Mouse (Mus musculus) hindbrain, embryonic 10.5 days (tissue): ENCODE data around the gene Ngp. TPM values are rescaled to one million over a fixed set of nuclear protein-coding genes. Genes with fewer than 3 reads are reported as not detected.
"Not testable (repeated sequence)": the region's sequence is repeated elsewhere in the genome, so short reads cannot be mapped to it uniquely, and the experiment has no call there.

Experiments
- DNase-seq: peaks from one replicate; pipeline ENCODE4 v3.0.0-alpha.2; 2017; ENCODE audit warnings: low spot score
- H3K27ac ChIP-seq: fragments of 300-500 bp; sonication (generic); 2 replicates; pipeline ENCODE4 v1.5.1; 2016; ENCODE audit warnings: mild to moderate bottlenecking, moderate library complexity
- H3K27me3 ChIP-seq: fragments of 300-500 bp; sonication (generic); 2 replicates; pipeline ENCODE4 v1.6.1; 2016; ENCODE audit warnings: mild to moderate bottlenecking; ENCODE audit not compliant: poor library complexity, insufficient read depth, severe bottlenecking
- H3K36me3 ChIP-seq: fragments of 300-500 bp; sonication (generic); 2 replicates; pipeline ENCODE4 v1.6.1; 2016; ENCODE audit warnings: mild to moderate bottlenecking, moderate library complexity
- H3K4me1 ChIP-seq: fragments of 300-500 bp; sonication (generic); replicated peaks from 2 replicates; pipeline ENCODE4 v1.6.1; 2016; ENCODE audit warnings: mild to moderate bottlenecking
- H3K4me3 ChIP-seq: fragments of 300-500 bp; sonication (generic); 2 replicates; pipeline ENCODE4 v1.5.1; 2016; ENCODE audit warnings: mild to moderate bottlenecking, moderate library complexity
- H3K9me3 ChIP-seq: fragments of 300-500 bp; sonication (generic); 2 replicates; pipeline ENCODE4 v1.6.1; 2016; ENCODE audit warnings: mild to moderate bottlenecking, moderate library complexity
- WGBS: fragments of 180-500 bp; shearing (Covaris S2); methylation state at CpG from one replicate; pipeline ENCODE4 v1.1.7; 2016; 5-methylcytosine and 5-hydroxymethylcytosine counted together
- polyA plus RNA-seq: library from polyadenylated mRNA; unstranded; fragments of >200 nt; fragmentation: Nextera tagmentation; extraction: Ambion mirVana; gene quantifications from 2 replicates; pipeline ENCODE4 v1.2.1, GENCODE M21; 2016

Gene Ngp
- not detected in 2 replicates for polyA plus RNA-seq

GRCm38 (mm10) chr9:110419511-110420112 is at the start of gene Ngp:
TSS of gene Ngp (plus strand) at chr9:110419747.
- Histone ChIP-seq H3K27ac (no peak within 1 kb of the TSS), H3K36me3 (no peaks in the 10 kb centered on the region), H3K4me3 (no peak within 1 kb of the TSS), H3K27me3 (no peaks in the 10 kb centered on the region), H3K9me3 (no peaks in the 10 kb centered on the region), H3K4me1 (no peaks in the 10 kb centered on the region)
- WGBS = 90% methylated on average over 12 of the region's 12 CpGs
- DNase-seq = no peak

GRCm38 (mm10) chr9:110369860-110370259 is 49.7 kb upstream of the Ngp start:
- Histone ChIP-seq H3K27ac (no peak overlapping the region), H3K4me3 (no peak overlapping the region), H3K9me3 (no peaks in the 10 kb centered on the region), H3K4me1 (no peaks in the 10 kb centered on the region), H3K36me3 (peaks cover 60% of the 10 kb centered on the region), H3K27me3 (no peaks in the 10 kb centered on the region)
- WGBS = 95% methylated on average over 3 of the region's 3 CpGs
- no peak for DNase-seq

GRCm38 (mm10) chr9:110373871-110374270 is 45.7 kb upstream of the Ngp start:
- WGBS = 96% methylated on average over 13 of the region's 13 CpGs
- no peak for DNase-seq
- Histone ChIP-seq H3K36me3 (peaks cover 73% of the 10 kb centered on the region), H3K4me1 (no peaks in the 10 kb centered on the region), H3K9me3 (no peaks in the 10 kb centered on the region), H3K27ac (no peak overlapping the region), H3K4me3 (no peak overlapping the region), H3K27me3 (no peaks in the 10 kb centered on the region)

- Histone ChIP-seq H3K9me3 (no peaks in the 10 kb centered on the region), H3K4me1 (peaks cover 4% of the 10 kb centered on the region; the same call in 1 of the 2 replicates), H3K4me3 (no peak overlapping the region), H3K27me3 (no peaks in the 10 kb centered on the region), H3K36me3 (peaks cover 87% of the 10 kb centered on the region), H3K27ac (no peak overlapping the region)
- 95% methylated on average over 3 of the region's 3 CpGs for WGBS
- no peak for DNase-seq
Observed at GRCm38 (mm10) chr9:110375668-110376067, 43.9 kb upstream of the Ngp start.

- not testable (repeated sequence) for H3K27ac ChIP-seq, H3K4me1 ChIP-seq, DNase-seq, H3K27me3 ChIP-seq, H3K9me3 ChIP-seq, H3K4me3 ChIP-seq
- 94% methylated on average over 15 of the region's 15 CpGs for WGBS
- H3K36me3 ChIP-seq = peaks cover 97% of the 10 kb centered on the region
Observed at GRCm38 (mm10) chr9:110377655-110378054, 41.9 kb upstream of the Ngp start.

GRCm38 (mm10) chr9:110379361-110379760 is 40.2 kb upstream of the Ngp start:
- WGBS = 98% methylated on average over 8 of the region's 8 CpGs
- Histone ChIP-seq H3K27ac (no peak overlapping the region), H3K4me3 (no peak overlapping the region), H3K4me1 (peaks cover 10% of the 10 kb centered on the region; the same call in 1 of the 2 replicates), H3K36me3 (peaks cover 97% of the 10 kb centered on the region), H3K27me3 (no peaks in the 10 kb centered on the region), H3K9me3 (no peaks in the 10 kb centered on the region)
- DNase-seq = no peak

GRCm38 (mm10) chr9:110380662-110381061 is 38.9 kb upstream of the Ngp start:
- H3K27me3 ChIP-seq = no peaks in the 10 kb centered on the region
- peaks cover 97% of the 10 kb centered on the region for H3K36me3 ChIP-seq
- no peaks in the 10 kb centered on the region for H3K9me3 ChIP-seq
- peak; percentile 11 for DNase-seq
- peaks cover 10% of the 10 kb centered on the region; the same call in 1 of the 2 replicates for H3K4me1 ChIP-seq
- no peak overlapping the region for H3K4me3 ChIP-seq
- 44% methylated on average over 21 of the region's 21 CpGs for WGBS
- no peak overlapping the region for H3K27ac ChIP-seq

GRCm38 (mm10) chr9:110381292-110381691 is 38.3 kb upstream of the Ngp start:
- no peaks in the 10 kb centered on the region for H3K27me3 ChIP-seq
- WGBS = 84% methylated on average over 12 of the region's 12 CpGs
- peak overlapping the region; percentile 12; the same call in 1 of the 2 replicates for H3K27ac ChIP-seq
- no peak overlapping the region for H3K4me3 ChIP-seq
- H3K9me3 ChIP-seq = no peaks in the 10 kb centered on the region
- peaks cover 10% of the 10 kb centered on the region; the same call in 1 of the 2 replicates for H3K4me1 ChIP-seq
- DNase-seq = no peak
- peaks cover 97% of the 10 kb centered on the region for H3K36me3 ChIP-seq

- peaks cover 98% of the 10 kb centered on the region for H3K36me3 ChIP-seq
- H3K27ac ChIP-seq = no peak overlapping the region
- no peak for DNase-seq
- WGBS = 88% methylated on average over 7 of the region's 7 CpGs
- H3K4me1 ChIP-seq = peaks cover 10% of the 10 kb centered on the region; the same call in 1 of the 2 replicates
- no peaks in the 10 kb centered on the region for H3K27me3 ChIP-seq
- H3K9me3 ChIP-seq = no peaks in the 10 kb centered on the region
- H3K4me3 ChIP-seq = no peak overlapping the region
Observed at GRCm38 (mm10) chr9:110384369-110384929, 35.1 kb upstream of the Ngp start.

- no peak overlapping the region for H3K4me3 ChIP-seq
- H3K9me3 ChIP-seq = no peaks in the 10 kb centered on the region
- no peak for DNase-seq
- H3K27me3 ChIP-seq = no peaks in the 10 kb centered on the region
- peaks cover 100% of the 10 kb centered on the region for H3K36me3 ChIP-seq
- H3K4me1 ChIP-seq = no peaks in the 10 kb centered on the region
- WGBS = 95% methylated on average over 7 of the region's 7 CpGs
- no peak overlapping the region for H3K27ac ChIP-seq
Observed at GRCm38 (mm10) chr9:110388011-110388410, 31.5 kb upstream of the Ngp start.

GRCm38 (mm10) chr9:110390843-110391242 is 28.7 kb upstream of the Ngp start:
- Histone ChIP-seq H3K4me1 (no peaks in the 10 kb centered on the region), H3K36me3 (peaks cover 98% of the 10 kb centered on the region), H3K27me3 (no peaks in the 10 kb centered on the region), H3K4me3 (no peak overlapping the region), H3K9me3 (no peaks in the 10 kb centered on the region), H3K27ac (no peak overlapping the region)
- DNase-seq = no peak
- WGBS = 92% methylated on average over 3 of the region's 3 CpGs

- Histone ChIP-seq H3K4me3 (no peak overlapping the region), H3K36me3 (peaks cover 96% of the 10 kb centered on the region)
- WGBS = 95% methylated on average over 4 of the region's 4 CpGs
Observed at GRCm38 (mm10) chr9:110393295-110393694, 26.3 kb upstream of the Ngp start.

GRCm38 (mm10) chr9:110400650-110401049 is 18.9 kb upstream of the Ngp start:
- DNase-seq = no peak
- Histone ChIP-seq H3K9me3 (no peaks in the 10 kb centered on the region), H3K4me1 (no peaks in the 10 kb centered on the region), H3K4me3 (no peak overlapping the region), H3K27me3 (no peaks in the 10 kb centered on the region), H3K36me3 (peaks cover 65% of the 10 kb centered on the region), H3K27ac (no peak overlapping the region)
- WGBS = 87% methylated on average over 5 of the region's 5 CpGs

More at GRCm38 (mm10) chr9:110393295-110393694, 26.3 kb upstream of the Ngp start:
- no peak overlapping the region for H3K27ac ChIP-seq
- H3K27me3 ChIP-seq = no peaks in the 10 kb centered on the region
- H3K4me1 ChIP-seq = no peaks in the 10 kb centered on the region
- no peak for DNase-seq
- H3K9me3 ChIP-seq = no peaks in the 10 kb centered on the region
